Mouse (Mus musculus): ENCODE measurements at regions not wholly inside any gene's neighbourhood (a gene's known extent, or its start where the extent isn't known, plus 50 kb on each side); places are given as distances from the start of the nearest gene placed in this dataset.

- no peak for TF ChIP-seq CTCF (IDR thresholded peaks at IDR 0.05)
- TF ChIP-seq EP300 (IDR thresholded peaks at IDR 0.05), result no peak
These were observed 219.2 kb downstream of the Bcl11a start for GRCm38 (mm10) chr11:24296893-24297624.

All from lung, postnatal 0 days (tissue).